In genomic region chr16:32567282-32567681, GRCm38 (mm10) we compare ENCODE assay signal across 19 mouse cellular contexts.
"Had no signal": no experiment of that assay in that cellular context is flagged by ENCODE, and none has a peak within 500 bp of the region (broad histone marks: within the 10 kb centered on the region; RNA-seq: fewer than 3 reads in every experiment).

No protein-coding gene starts in this region.

- DNase-seq: kidney, adult 11 months; kidney, adult 8-10 months; kidney, postnatal 10 days; kidney, postnatal 36 days; layer of hippocampus, postnatal 36 days; lung, adult 2 months; lung, postnatal 14 days; lung, postnatal 4 days; right cerebral cortex, adult 18-20 months; right cerebral cortex, postnatal 14 days; right cerebral cortex, postnatal 4 days; thymus, adult 18-20 months; thymus, postnatal 25 days had no signal

- H3K9ac ChIP-seq: intestine, embryonic 15.5 days; kidney, embryonic 15.5 days; liver, embryonic 14.5 days; midbrain, embryonic 12.5 days had no signal

- H3K36me3 ChIP-seq: intestine, embryonic 15.5 days; kidney, embryonic 15.5 days; midbrain, embryonic 12.5 days had no signal

- H3K27ac ChIP-seq: intestine, embryonic 15.5 days; kidney, embryonic 15.5 days; left cerebral cortex, adult 2 months; liver, embryonic 14.5 days; midbrain, embryonic 12.5 days had no signal

- H3K4me3 ChIP-seq: intestine, embryonic 15.5 days; kidney, embryonic 15.5 days; left cerebral cortex, adult 2 months; midbrain, embryonic 12.5 days had no signal

- H3K27me3 ChIP-seq: intestine, embryonic 15.5 days; kidney, embryonic 15.5 days; midbrain, embryonic 12.5 days had no signal

- ATAC-seq: intestine, embryonic 15.5 days; midbrain, embryonic 16.5 days had no signal

- H3K4me2 ChIP-seq: intestine, embryonic 15.5 days; kidney, embryonic 15.5 days; midbrain, embryonic 12.5 days had no signal

- H3K9me3 ChIP-seq: intestine, embryonic 15.5 days; kidney, embryonic 15.5 days; midbrain, embryonic 12.5 days had no signal

- H3K4me1 ChIP-seq: intestine, embryonic 15.5 days; kidney, embryonic 15.5 days; midbrain, embryonic 12.5 days had no signal
